Mouse (Mus musculus): ENCODE measurements around the gene Selenok. TPM values are rescaled to one million over a fixed set of nuclear protein-coding genes. Genes with fewer than 3 reads are reported as not detected.

Gene Selenok
- 150 and 158 TPM in 2 replicates for polyA plus RNA-seq (2012; rRNA removed)

DNA sequence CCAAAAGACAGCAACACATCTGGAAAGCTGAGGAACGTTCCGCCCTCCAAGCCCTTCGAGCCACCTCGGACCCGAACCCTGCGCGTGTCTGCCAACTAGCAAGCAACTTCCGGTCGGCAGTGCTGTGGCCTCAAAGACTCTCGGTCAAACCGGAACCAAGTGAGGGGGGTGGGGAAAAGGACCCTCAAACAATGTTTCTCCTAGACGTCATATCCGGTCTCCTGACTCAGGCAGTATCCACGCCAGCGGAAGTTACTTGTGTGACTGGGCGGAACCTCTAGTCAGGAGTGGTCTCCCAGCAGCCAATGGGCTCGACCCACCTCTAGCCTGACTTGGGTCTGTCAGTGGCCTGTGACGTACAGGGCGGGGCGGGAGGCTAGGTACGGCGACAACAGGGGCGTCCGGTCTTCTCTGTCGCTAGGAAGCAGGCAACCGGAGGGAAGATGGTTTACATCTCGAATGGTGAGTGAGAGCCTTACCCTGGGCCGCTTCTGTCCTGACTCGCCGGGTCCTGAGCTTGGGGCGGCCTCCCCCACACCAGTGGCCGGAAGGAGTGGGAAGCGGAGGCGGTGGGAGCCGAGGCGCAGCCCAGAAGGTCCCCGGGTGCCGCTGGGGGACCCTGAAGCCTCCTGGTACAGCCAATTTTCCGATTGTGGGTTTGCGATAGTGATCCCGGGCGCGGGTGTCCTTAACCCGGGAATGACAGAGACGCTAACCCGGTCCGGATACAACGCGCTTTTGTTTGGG, at the start of gene Selenok:
Gene Selenok, plus strand, starts transcription at position 234 of the 747 bp plus-strand sequence.
- peak; percentile 100 for DNase-seq (ENCODE audit: low read depth)
- TF ChIP-seq CTCF (IDR thresholded peaks at IDR 0.05; ENCODE audit: borderline replicate concordance, extremely low read depth, insufficient read depth, insufficient read length) = no peak
- peak; percentile 34; the same call in 1 of the 2 replicates for TF ChIP-seq POLR2A (IDR thresholded peaks at IDR 0.05; ENCODE audit: borderline replicate concordance, extremely low read depth, insufficient read depth, insufficient read length, poor library complexity, severe bottlenecking)

DNA sequence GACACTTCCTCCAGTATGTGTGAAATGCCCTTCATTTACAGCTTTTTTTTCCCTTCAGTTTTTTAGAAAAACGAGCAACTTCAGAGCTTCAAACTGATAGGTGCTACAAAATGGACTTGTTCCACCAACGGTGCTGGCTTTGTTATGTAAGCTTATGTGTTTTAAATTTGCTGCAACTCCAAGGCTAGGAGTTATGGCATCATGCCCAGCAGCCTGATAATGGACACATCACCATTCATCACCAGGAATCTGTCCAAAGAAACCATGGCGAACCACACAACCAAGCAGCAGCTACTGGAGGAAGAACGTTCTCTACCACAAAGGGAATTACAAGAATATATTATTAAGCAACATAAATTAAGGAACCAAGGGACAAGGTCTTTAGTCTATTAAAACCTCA, 39.1 kb upstream of the Selenok start:
- no peak for DNase-seq (ENCODE audit: low read depth)
- no peak for TF ChIP-seq CTCF (IDR thresholded peaks at IDR 0.05; ENCODE audit: borderline replicate concordance, extremely low read depth, insufficient read depth, insufficient read length)
- no peak for TF ChIP-seq POLR2A (IDR thresholded peaks at IDR 0.05; ENCODE audit: borderline replicate concordance, extremely low read depth, insufficient read depth, insufficient read length, poor library complexity, severe bottlenecking)

DNA sequence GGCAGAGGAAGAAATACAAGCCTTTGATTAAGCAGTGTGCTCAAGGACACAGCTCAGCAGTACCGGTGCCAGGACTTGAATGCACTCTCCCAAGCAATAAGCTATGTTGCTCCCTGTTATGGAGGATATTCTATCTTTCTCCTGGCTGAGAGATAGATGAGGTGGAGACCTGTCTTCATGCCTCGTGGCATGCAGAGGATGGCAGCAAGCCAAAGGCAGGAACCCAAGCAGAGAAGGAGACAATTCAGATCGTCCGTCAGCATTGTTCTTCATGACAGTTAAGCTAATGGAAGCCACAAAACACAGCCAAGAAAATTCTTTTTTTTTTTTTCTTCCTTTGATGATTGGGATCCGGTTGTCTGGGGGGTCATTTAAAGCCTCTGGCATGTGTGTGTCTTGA, 32.6 kb upstream of the Selenok start:
- TF ChIP-seq CTCF (IDR thresholded peaks at IDR 0.05; ENCODE audit: borderline replicate concordance, extremely low read depth, insufficient read depth, insufficient read length) = no peak
- peak; percentile 23 for DNase-seq (ENCODE audit: low read depth)

- DNase-seq (ENCODE audit: low read depth) = peak; percentile 76
- peak; percentile 33; the same call in 1 of the 2 replicates for TF ChIP-seq CTCF (IDR thresholded peaks at IDR 0.05; ENCODE audit: borderline replicate concordance, extremely low read depth, insufficient read depth, insufficient read length)
- TF ChIP-seq POLR2A (IDR thresholded peaks at IDR 0.05; ENCODE audit: borderline replicate concordance, extremely low read depth, insufficient read depth, insufficient read length, poor library complexity, severe bottlenecking) = no peak
Measured at GRCm38 (mm10) chr14:29937466-29937865, 30.6 kb upstream of the Selenok start.

DNA sequence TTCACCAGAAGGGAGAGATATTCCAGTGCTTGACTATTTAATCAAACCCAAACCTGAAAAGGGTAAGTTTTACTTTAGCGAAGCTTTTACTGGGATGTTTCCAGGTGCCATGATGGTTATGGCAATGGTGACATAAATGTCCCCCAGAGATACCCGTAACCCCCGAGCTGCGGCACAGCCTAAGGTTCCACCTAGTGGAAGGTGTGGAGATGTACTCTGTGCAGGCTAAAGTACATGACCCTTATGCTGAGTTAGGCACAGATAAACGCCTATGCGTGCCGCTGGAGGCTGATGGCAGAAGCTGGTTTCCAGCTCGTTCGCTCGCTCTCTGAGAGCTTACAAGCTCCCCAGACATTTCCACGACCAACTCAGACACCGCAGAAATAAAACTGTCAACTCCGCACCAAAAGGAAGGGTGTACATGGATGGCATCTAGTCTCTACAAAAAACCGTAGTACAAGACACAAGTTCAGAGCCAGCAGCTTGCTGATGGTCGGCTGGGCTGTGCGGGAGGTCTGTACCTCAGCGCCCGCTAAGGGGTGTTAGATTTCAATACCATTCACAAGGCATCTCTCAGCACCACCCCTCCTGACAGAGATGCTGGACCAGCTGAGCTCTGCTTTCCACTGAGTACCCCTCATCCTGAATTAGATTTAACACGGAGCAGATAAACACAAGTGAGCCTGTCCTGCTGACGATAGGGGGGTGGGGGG, 28.4 kb upstream of the Selenok start:
- DNase-seq (ENCODE audit: low read depth) = no peak
- TF ChIP-seq POLR2A (IDR thresholded peaks at IDR 0.05; ENCODE audit: borderline replicate concordance, extremely low read depth, insufficient read depth, insufficient read length, poor library complexity, severe bottlenecking) = no peak
- TF ChIP-seq CTCF (IDR thresholded peaks at IDR 0.05; ENCODE audit: borderline replicate concordance, extremely low read depth, insufficient read depth, insufficient read length) = peak; percentile 18; the same call in 1 of the 2 replicates

DNA sequence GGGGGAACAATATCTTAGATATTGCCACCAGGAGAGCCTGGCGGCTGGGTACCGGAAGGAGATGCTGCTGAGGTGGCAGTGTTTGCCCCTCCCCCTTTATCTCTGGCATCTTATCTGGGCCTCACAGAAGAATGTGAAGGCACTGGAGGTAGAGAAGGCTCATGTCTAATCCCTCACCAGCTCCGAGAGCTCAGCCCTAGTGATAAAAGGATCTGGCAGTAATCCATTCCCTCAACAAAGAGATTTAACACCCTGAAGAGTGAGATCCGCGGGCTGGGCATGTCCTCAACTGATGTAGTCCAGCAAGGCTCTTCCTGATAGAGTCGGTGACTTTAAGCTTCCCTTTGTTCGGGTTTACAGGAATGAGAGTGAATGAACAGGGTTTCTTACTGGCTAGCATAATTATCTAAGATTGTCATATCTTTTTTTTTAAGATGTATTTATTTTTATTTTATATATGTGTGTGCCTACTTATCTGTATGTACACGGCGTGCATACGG, 27.7 kb upstream of the Selenok start:
- peak; percentile 75 for DNase-seq (ENCODE audit: low read depth)
- TF ChIP-seq POLR2A (IDR thresholded peaks at IDR 0.05; ENCODE audit: borderline replicate concordance, extremely low read depth, insufficient read depth, insufficient read length, poor library complexity, severe bottlenecking) (no peak), CTCF (IDR thresholded peaks at IDR 0.05; ENCODE audit: borderline replicate concordance, extremely low read depth, insufficient read depth, insufficient read length) (no peak)

DNA sequence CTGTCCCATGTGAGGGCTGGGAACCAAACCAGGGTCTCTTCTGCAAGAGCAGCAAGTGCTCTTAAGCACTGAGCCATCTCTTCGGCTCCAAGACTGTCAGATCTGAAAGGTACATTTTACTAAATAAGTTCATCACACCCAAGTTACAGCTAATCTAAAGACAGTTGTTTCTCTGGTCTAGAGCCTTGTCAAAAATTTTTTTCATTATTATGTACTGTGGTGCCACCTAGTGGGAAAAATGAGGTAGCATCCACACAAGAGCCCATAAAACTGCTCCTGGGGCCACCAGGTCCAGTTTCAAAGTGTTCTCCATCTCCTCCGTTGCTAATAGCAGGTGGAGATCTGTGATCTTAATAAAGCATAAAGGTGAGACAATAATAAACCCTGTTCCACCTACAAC, 27.2 kb upstream of the Selenok start:
- TF ChIP-seq POLR2A (IDR thresholded peaks at IDR 0.05; ENCODE audit: borderline replicate concordance, extremely low read depth, insufficient read depth, insufficient read length, poor library complexity, severe bottlenecking) (no peak), CTCF (IDR thresholded peaks at IDR 0.05; ENCODE audit: borderline replicate concordance, extremely low read depth, insufficient read depth, insufficient read length) (peak; percentile 60; the same call in 1 of the 2 replicates)
- DNase-seq (ENCODE audit: low read depth) = peak; percentile 82

DNA sequence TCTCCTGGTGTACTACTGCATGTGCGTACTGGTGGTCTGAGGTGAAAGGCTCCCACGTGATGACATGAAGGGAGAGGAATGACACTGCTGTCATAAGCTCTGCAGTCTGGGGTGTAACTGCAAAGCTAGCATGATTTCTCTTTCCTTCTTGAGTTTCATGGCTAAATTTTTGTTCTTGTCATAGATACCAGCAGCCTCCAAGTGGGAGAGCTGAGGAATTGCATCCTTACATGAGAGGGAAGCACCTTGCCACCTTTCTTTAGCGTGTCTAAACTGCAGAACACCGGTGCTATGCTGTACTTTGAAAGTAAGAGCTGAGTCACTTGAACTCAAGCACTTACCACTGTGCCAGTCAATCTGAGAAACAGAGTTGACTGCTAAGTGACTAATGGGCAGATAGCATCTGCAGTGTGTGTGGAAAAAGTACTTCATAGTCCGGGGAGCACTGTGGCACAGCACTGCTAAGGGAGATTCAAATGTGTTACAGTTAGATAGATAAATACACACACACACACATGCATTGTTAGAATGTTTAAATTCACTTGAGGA, 21.3 kb upstream of the Selenok start:
- no peak for DNase-seq (ENCODE audit: low read depth)
- TF ChIP-seq POLR2A (IDR thresholded peaks at IDR 0.05; ENCODE audit: borderline replicate concordance, extremely low read depth, insufficient read depth, insufficient read length, poor library complexity, severe bottlenecking) (no peak), CTCF (IDR thresholded peaks at IDR 0.05; ENCODE audit: borderline replicate concordance, extremely low read depth, insufficient read depth, insufficient read length) (no peak)

DNA sequence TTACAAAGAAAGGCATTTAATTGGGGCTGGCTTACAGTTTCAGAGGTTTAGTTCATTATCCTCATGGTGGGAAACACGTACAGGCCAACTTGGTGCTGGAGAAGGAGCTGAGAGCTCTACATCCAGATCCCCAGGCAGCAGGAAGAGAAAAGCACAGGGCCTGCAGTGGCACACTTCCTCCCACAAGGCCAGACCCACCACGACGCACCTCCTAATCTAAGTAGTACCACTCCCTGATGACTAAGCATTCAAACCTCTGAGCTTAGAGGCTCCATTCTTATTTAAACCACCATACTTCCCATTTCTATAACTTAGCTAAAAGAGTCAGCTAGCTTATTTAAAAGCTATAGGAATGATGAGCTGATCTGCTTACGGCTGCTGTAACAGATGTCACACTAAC, 17.3 kb upstream of the Selenok start:
- no peak for DNase-seq (ENCODE audit: low read depth)
- TF ChIP-seq CTCF (IDR thresholded peaks at IDR 0.05; ENCODE audit: borderline replicate concordance, extremely low read depth, insufficient read depth, insufficient read length) = no peak
- no peak for TF ChIP-seq POLR2A (IDR thresholded peaks at IDR 0.05; ENCODE audit: borderline replicate concordance, extremely low read depth, insufficient read depth, insufficient read length, poor library complexity, severe bottlenecking)

- TF ChIP-seq POLR2A (IDR thresholded peaks at IDR 0.05; ENCODE audit: borderline replicate concordance, extremely low read depth, insufficient read depth, insufficient read length, poor library complexity, severe bottlenecking) = no peak
- TF ChIP-seq CTCF (IDR thresholded peaks at IDR 0.05; ENCODE audit: borderline replicate concordance, extremely low read depth, insufficient read depth, insufficient read length) = no peak
- DNase-seq (ENCODE audit: low read depth) = no peak
Measured at GRCm38 (mm10) chr14:29957393-29957792, 10.7 kb upstream of the Selenok start.

GRCm38 (mm10) chr14:29967611-29968010, 497 bp upstream of the Selenok start:
- TF ChIP-seq CTCF (IDR thresholded peaks at IDR 0.05; ENCODE audit: borderline replicate concordance, extremely low read depth, insufficient read depth, insufficient read length) (no peak), POLR2A (IDR thresholded peaks at IDR 0.05; ENCODE audit: borderline replicate concordance, extremely low read depth, insufficient read depth, insufficient read length, poor library complexity, severe bottlenecking) (no peak)
- DNase-seq (ENCODE audit: low read depth) = no peak

All from brain, embryonic 14.5 days (tissue).